Mouse (Mus musculus): ENCODE measurements around the gene Plcl1. TPM values are rescaled to one million over a fixed set of nuclear protein-coding genes. Genes with fewer than 3 reads are reported as not detected.

Gene Plcl1
- polyA plus RNA-seq, 1 experiment = 6.7 TPM

Other genes starting within 250 kb of the Plcl1 start
- gene Rftn2, start 179.1 kb upstream of the Plcl1 start, polyA plus RNA-seq (2012; rRNA removed) = 7.1 and 8.7 TPM in 2 replicates
- gene Mars2, start 168.7 kb upstream of the Plcl1 start, polyA plus RNA-seq (2012; rRNA removed) = 1.6 and 1.9 TPM in 2 replicates
- 0.07 TPM in 1 of 2 replicates, not detected in the other for gene Boll, start 42.5 kb upstream of the Plcl1 start, polyA plus RNA-seq (2012; rRNA removed)

All from urinary bladder, adult 2 months (tissue).